Mouse (Mus musculus): Measurements from ENCODE around the gene Vmn1r91.
"Not testable (repeated sequence)": the region's sequence is repeated elsewhere in the genome, so short reads cannot be mapped to it uniquely, and the experiment has no call there.

DNA sequence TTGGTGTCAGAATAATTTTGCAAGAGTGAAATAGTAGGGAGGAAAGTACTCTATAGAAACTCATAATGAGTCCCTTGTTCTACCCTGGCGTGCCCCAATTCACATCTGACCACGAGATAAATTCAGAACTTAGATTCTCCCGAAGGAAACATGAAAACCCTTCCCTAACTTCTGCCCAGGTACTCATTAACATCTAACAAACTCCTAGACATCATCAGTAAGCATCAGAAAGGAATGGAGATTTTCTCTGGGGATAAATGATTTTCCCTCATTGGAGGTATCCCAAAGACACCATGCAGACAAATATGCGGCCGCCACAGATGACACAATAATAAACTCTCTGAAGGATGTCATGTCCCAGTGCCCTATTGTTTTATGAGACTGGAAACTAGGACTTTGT is at the start of gene Vmn1r91:
- TF ChIP-seq CTCF (IDR thresholded peaks at IDR 0.05; ENCODE audit: control insufficient read depth, insufficient read depth, insufficient replicate concordance, low read depth, low read length); POLR2A (IDR thresholded peaks at IDR 0.05; ENCODE audit: control insufficient read depth, low read depth, low read length): not testable (repeated sequence)

Measured in testis, adult 2 months (tissue).